Mouse (Mus musculus): Measurements from ENCODE around the gene Sec63. TPM values are rescaled to one million over a fixed set of nuclear protein-coding genes. Genes with fewer than 3 reads are reported as not detected.

Gene Sec63
- polyA plus RNA-seq, 1 experiment from 2014 or later: 26.4 TPM

DNA sequence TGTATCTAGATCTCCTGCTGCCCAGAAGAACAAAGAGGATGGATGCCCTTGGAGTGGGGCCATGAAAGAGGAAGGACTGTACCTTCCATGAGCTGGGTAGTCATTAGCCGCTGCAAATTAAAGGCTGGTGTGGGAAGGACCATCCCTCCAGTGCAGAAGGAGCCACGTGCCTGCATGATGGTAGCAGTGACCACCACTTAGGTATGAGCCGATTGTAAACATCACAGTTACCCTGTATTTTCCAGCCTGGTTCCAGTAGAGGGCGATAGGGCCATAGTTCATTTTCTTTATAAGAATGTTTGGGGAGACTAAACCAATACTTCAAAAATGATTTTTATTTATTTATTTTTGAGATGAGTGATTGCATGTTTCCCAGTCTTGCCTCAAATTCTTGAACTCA, 71.4 kb downstream of the Sec63 start:
- peak; percentile 55; the same call in 1 of the 2 replicates for ATAC-seq
- H3K27ac ChIP-seq: 0 out of 2 replicates have a peak overlapping the region, but pooled peaks have one; percentile 68
- WGBS: 33% methylated on average over 4 of the region's 4 CpGs
- H3K9ac ChIP-seq (replicated peaks): no peak overlapping the region
- peaks cover 53% of the 10 kb centered on the region for H3K36me3 ChIP-seq
- no peak overlapping the region for H3K4me2 ChIP-seq (replicated peaks)
- H3K4me3 ChIP-seq (replicated peaks): no peak overlapping the region
- H3K9me3 ChIP-seq: no peaks in the 10 kb centered on the region
- peaks cover 43% of the 10 kb centered on the region for H3K4me1 ChIP-seq (replicated peaks)
- H3K27me3 ChIP-seq: no peaks in the 10 kb centered on the region

DNA sequence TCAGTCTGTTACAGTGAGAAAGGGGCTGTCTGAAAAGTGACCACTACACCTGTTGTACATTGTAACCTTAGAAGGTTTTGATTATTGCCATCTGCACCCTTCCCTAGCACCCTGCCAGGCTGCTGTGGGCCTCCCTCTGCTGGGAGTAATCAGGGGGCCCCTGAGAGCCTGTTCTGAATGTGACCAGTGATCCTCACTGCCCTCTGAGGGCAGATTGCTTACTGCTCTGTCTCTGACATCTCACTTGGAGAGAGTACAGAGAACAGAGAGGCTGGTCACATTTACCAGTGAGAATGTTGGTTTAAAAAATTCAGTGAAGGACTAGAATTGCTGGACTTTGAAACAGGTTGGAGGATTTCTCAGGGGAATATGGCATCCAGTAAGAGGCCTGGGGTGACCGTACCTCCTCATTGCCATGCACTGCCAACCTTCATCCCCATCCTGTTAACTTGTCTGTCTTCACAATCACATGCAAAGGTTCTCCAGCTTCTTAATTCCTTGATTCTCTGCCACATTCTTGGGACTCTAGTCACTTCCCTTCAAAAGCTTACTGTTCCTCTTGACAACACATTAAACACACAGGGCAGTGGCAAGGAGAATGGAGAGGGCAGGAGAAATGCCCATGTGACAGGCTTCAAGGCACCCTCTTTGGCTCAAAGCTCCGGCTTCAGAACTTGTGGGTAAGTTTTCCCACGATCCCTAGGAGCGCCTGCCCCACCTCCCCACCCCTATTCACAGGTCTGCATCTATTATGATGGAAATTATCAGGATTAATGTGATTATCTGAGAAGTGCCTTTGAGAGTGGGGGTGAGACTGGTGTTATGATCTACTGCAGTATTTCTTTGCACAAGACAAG, 72.8 kb downstream of the Sec63 start:
- peak; percentile 85 for ATAC-seq
- peaks cover 43% of the 10 kb centered on the region for H3K4me1 ChIP-seq (replicated peaks)
- H3K9me3 ChIP-seq: no peaks in the 10 kb centered on the region
- H3K27me3 ChIP-seq: no peaks in the 10 kb centered on the region
- no peak overlapping the region for H3K4me3 ChIP-seq (replicated peaks)
- WGBS: 10% methylated on average over 4 of the region's 4 CpGs
- H3K27ac ChIP-seq: peak overlapping the region; percentile 82
- 0 out of 2 replicates have a peak overlapping the region, but pooled peaks have one; percentile 36 for H3K9ac ChIP-seq (replicated peaks)
- peaks cover 52% of the 10 kb centered on the region for H3K36me3 ChIP-seq
- no peak overlapping the region for H3K4me2 ChIP-seq (replicated peaks)

DNA sequence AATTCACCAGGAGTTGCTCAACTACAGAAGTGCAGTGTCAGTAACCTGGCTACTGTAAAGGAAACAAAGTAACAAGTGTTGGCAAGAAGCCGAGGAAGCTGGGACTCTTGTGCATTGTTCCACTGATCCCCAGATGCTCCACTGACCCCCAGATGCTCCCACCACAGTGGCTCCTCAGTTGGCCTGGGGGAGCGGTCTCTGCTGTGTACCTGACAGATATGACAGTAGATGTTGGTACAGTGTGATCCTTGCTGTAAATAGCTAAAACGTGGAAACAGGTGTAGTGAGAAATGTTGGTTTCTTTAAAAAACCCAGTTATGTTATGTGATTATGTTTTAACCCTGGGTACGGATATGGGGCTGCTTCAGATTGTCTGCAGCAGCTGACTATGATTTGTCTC, 76.8 kb downstream of the Sec63 start:
- H3K27ac ChIP-seq: no peak overlapping the region
- H3K9me3 ChIP-seq: 0 out of 2 replicates have a peak, but pooled peaks cover 3% of the 10 kb centered on the region
- H3K4me3 ChIP-seq (replicated peaks): no peak overlapping the region
- 92% methylated on average over 4 of the region's 4 CpGs for WGBS
- no peak overlapping the region for H3K9ac ChIP-seq (replicated peaks)
- no peak overlapping the region for H3K4me2 ChIP-seq (replicated peaks)
- H3K27me3 ChIP-seq: no peaks in the 10 kb centered on the region
- peaks cover 25% of the 10 kb centered on the region for H3K4me1 ChIP-seq (replicated peaks)
- H3K36me3 ChIP-seq: peaks cover 38% of the 10 kb centered on the region
- no peak for ATAC-seq

DNA sequence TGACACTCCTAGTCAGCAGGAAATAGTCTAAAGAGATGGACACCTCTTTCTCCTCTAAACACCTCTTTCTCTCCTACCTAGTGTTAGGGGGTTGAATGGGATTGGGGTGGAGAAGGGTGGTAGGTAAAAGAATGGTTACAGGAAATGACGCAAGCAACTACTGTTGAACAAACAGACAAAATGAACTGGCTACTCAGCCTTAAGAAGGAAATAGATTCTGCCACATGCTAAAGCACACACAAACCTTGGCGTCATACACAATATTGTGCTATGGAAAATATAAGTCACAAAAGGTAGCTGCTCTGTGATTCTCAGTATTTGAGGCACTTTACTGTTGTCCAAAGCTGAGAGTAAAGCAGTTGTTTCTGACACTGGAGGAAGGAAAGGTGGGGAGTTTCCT, 77.4 kb downstream of the Sec63 start:
- H3K4me3 ChIP-seq (replicated peaks): no peak overlapping the region
- H3K27ac ChIP-seq: no peak overlapping the region
- H3K4me2 ChIP-seq (replicated peaks): no peak overlapping the region
- H3K36me3 ChIP-seq: peaks cover 36% of the 10 kb centered on the region
- no peak for ATAC-seq
- WGBS: 95% methylated on average over 2 of the region's 2 CpGs
- H3K4me1 ChIP-seq (replicated peaks): peaks cover 18% of the 10 kb centered on the region
- H3K27me3 ChIP-seq: no peaks in the 10 kb centered on the region
- no peak overlapping the region for H3K9ac ChIP-seq (replicated peaks)
- 0 out of 2 replicates have a peak, but pooled peaks cover 3% of the 10 kb centered on the region for H3K9me3 ChIP-seq

DNA sequence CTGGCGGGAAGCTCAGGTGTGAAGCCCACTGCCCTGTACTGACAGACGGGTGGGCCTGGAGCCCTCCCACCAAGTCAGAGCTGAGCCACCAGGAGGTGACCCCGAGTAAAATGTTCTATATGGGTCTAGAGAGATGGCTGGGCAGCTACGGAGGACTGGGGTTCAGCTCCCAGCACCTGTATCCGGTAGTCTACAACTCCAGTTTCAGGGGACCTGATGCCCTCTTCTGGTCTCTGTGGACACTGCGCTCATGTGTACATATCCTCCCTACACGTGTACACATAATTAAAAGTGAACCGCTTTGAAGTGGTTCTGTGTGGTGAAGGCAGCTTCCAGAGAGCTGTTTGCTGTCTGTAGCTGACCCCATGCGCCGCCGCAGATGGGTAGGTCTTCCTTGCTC, 78.7 kb downstream of the Sec63 start:
- no peak for ATAC-seq
- H3K27ac ChIP-seq: no peak overlapping the region
- H3K36me3 ChIP-seq: peaks cover 43% of the 10 kb centered on the region
- 0 out of 2 replicates have a peak, but pooled peaks cover 3% of the 10 kb centered on the region for H3K9me3 ChIP-seq
- 95% methylated on average over 11 of the region's 11 CpGs for WGBS
- H3K4me3 ChIP-seq (replicated peaks): no peak overlapping the region
- no peaks in the 10 kb centered on the region for H3K27me3 ChIP-seq
- H3K9ac ChIP-seq (replicated peaks): no peak overlapping the region
- H3K4me2 ChIP-seq (replicated peaks): no peak overlapping the region
- peaks cover 5% of the 10 kb centered on the region for H3K4me1 ChIP-seq (replicated peaks)

DNA sequence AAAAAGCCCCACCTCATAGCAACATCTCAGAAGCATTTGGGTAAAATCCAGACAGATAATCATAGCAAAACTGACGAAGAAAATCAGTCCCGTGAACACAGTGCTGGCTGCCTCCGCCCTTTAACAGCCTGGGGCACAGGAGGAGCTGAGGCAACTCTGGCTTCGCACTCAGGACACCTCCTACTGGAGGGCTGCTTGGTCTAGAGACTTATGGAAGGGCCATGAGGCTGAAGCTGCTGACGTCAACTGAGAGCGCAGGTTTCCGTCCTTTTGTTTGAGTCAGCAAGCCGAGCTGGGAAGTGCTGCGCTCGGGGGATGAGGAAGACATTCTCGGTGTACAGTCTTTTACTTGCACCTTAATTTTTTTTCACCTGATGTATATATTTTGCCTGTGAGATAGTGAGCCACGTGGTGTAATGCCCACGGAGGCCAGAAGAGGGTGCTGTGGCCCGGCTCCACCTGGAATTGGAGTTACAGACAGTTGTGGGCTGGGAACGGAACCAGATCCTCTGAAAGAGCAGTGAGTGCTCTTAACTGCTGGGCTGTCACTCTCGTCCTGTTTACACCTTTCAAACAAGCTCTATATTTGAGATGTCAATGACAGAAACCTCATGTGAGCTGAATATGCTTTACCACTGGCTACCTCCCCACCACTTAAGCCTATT, 80.4 kb downstream of the Sec63 start:
- Histone ChIP-seq H3K9me3 (0 out of 2 replicates have a peak, but pooled peaks cover 3% of the 10 kb centered on the region), H3K4me1 (replicated peaks) (no peaks in the 10 kb centered on the region), H3K27ac (no peak overlapping the region), H3K4me3 (replicated peaks) (no peak overlapping the region), H3K27me3 (no peaks in the 10 kb centered on the region), H3K9ac (replicated peaks) (no peak overlapping the region), H3K36me3 (peaks cover 36% of the 10 kb centered on the region), H3K4me2 (replicated peaks) (no peak overlapping the region)
- 57% methylated on average over 16 of the region's 16 CpGs for WGBS
- peak; percentile 28; the same call in 1 of the 2 replicates for ATAC-seq

DNA sequence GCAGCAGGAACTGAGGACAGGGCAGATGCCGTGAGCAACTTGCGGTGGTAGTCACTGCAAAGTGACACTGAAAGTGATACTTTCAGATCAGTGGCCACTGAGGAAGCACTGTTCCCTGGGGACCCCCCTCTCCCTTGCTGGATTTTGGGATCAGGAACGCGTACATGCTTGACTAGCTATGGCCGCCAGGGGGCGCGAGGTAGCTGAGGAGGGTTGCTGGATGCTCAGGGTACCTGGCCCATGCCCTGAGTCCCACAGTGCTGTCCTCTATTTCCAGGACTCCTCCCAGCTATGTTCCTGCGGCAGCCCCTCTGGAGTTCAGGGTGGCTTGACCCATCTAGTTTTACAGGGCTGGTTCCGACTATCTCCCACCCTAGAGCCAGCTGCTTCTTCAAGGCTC, 81.1 kb downstream of the Sec63 start:
- ATAC-seq: peak; percentile 68; the same call in 1 of the 2 replicates
- Histone ChIP-seq H3K9ac (replicated peaks) (no peak overlapping the region), H3K4me1 (replicated peaks) (no peaks in the 10 kb centered on the region), H3K9me3 (0 out of 2 replicates have a peak, but pooled peaks cover 3% of the 10 kb centered on the region), H3K4me3 (replicated peaks) (no peak overlapping the region), H3K36me3 (peaks cover 29% of the 10 kb centered on the region), H3K27me3 (no peaks in the 10 kb centered on the region), H3K27ac (no peak overlapping the region), H3K4me2 (replicated peaks) (no peak overlapping the region)
- 18% methylated on average over 9 of the region's 9 CpGs for WGBS

DNA sequence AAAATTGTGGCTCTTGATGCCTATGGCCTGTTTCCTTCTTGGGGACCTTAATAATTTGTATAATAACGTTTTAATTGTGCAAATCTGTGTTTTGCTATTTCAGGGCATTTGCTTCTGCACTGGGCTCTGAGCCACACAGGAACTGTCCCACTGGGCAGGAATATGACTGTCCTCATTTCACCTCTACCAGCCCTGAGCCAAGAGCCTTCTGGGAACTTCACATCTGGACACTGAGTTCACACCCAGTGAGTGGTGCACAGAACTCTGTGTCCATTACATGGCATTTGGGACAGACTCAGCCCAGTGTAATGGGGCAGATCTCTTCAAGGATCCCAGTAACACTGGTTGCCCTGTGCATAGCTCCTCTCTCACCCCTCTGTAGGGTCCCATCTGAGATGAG, 82.1 kb downstream of the Sec63 start:
- Histone ChIP-seq H3K36me3 (peaks cover 23% of the 10 kb centered on the region), H3K4me2 (replicated peaks) (no peak overlapping the region), H3K27me3 (no peaks in the 10 kb centered on the region), H3K9ac (replicated peaks) (no peak overlapping the region), H3K4me3 (replicated peaks) (no peak overlapping the region), H3K27ac (no peak overlapping the region), H3K9me3 (0 out of 2 replicates have a peak, but pooled peaks cover 3% of the 10 kb centered on the region), H3K4me1 (replicated peaks) (no peaks in the 10 kb centered on the region)
- ATAC-seq: no peak
- 91% methylated on average over 1 of the region's 1 CpGs for WGBS

DNA sequence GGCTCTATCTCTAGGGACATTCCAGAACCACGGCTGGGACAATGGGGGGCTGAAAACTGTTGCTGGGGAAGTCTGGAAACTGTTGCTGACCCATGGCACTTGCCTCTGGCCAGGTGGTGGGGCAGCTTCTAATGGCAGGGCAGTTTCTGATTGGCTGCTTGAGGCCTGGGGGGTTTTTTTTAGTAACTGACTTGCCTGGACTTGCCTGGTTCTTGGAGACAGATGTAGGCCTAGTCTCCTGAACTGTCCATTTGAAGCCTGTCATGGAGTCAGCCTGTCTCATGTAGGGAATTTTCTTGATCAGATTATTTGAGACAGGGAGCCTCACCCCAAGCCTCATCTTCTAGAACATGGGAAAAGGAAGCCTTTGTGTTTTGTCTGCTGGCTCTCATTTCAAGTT, 84.2 kb downstream of the Sec63 start:
- Histone ChIP-seq H3K4me2 (replicated peaks) (no peak overlapping the region), H3K27me3 (no peaks in the 10 kb centered on the region), H3K27ac (no peak overlapping the region), H3K36me3 (peaks cover 11% of the 10 kb centered on the region; the same call in 1 of the 2 replicates), H3K9ac (replicated peaks) (no peak overlapping the region), H3K9me3 (no peaks in the 10 kb centered on the region), H3K4me3 (replicated peaks) (no peak overlapping the region), H3K4me1 (replicated peaks) (no peaks in the 10 kb centered on the region)
- ATAC-seq: no peak
- 58% methylated on average over 1 of the region's 1 CpGs for WGBS

DNA sequence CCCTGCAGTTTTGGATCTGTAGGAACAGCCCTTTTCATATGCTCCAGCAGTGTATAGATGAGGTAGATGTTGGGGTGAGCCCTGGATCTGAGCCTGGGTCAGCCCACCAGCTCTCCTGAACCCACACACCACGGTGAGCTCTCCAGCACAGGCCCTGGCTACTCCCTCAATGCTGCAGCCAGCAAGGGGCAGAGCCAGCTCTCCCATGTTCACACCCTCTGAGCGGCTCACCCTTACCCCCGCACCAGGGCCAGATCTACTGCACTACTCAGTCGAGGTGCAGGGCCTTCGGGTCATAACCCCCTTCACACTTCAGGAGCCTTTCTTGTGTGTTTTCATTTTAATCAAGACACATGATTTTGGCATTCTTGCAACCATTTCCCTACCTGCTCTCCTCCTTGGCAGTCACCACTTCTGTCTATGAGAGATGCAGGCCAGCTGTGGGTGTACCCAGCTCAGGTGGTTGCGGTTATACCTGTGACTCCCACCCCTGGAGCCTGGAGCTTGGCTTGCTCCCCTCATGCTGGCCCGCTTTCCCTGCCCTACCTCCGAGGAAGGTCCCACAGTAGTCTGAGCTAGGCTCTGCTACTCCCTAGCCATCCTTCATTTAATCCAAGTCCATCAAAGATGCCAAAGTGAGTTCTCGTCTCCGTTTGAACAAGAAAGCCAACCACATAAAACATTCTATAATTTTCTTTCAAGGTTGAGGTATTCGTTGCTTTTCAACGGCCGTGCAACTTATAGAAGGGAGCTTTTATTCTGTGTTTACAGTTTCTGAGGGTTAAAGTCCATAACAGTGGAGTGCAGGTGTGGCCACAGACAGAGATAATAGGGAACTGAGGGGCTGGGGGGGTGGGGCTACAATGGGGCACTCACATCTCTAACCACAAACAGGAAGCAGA, 87.1 kb downstream of the Sec63 start:
- no peaks in the 10 kb centered on the region for H3K27me3 ChIP-seq
- no peak overlapping the region for H3K4me3 ChIP-seq (replicated peaks)
- no peak overlapping the region for H3K4me2 ChIP-seq (replicated peaks)
- H3K27ac ChIP-seq: no peak overlapping the region
- peaks cover 10% of the 10 kb centered on the region; the same call in 1 of the 2 replicates for H3K36me3 ChIP-seq
- no peaks in the 10 kb centered on the region for H3K4me1 ChIP-seq (replicated peaks)
- ATAC-seq: no peak
- H3K9me3 ChIP-seq: no peaks in the 10 kb centered on the region
- no peak overlapping the region for H3K9ac ChIP-seq (replicated peaks)
- WGBS: 94% methylated on average over 13 of the region's 13 CpGs

DNA sequence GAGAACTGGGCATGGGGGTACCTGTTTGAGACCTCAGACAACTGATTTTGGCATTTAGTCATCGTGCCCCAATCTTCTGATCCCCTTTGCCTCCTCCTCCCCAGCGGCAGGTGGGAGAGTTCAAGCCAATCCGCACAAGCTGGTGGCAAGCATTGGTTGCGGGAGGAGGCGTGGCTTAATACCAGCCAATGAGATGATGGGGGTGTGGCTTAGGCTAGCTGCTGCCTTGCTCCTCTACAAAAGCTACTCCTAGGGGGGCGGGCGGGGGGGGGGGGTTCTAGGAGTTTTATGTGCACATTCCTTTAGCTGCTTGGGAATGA, 87.7 kb downstream of the Sec63 start:
- H3K36me3 ChIP-seq: 0 out of 2 replicates have a peak, but pooled peaks cover 5% of the 10 kb centered on the region
- no peaks in the 10 kb centered on the region for H3K27me3 ChIP-seq
- no peaks in the 10 kb centered on the region for H3K9me3 ChIP-seq
- 92% methylated on average over 7 of the region's 7 CpGs for WGBS
- no peak overlapping the region for H3K9ac ChIP-seq (replicated peaks)
- no peak overlapping the region for H3K27ac ChIP-seq
- H3K4me2 ChIP-seq (replicated peaks): no peak overlapping the region
- H3K4me1 ChIP-seq (replicated peaks): no peaks in the 10 kb centered on the region
- no peak overlapping the region for H3K4me3 ChIP-seq (replicated peaks)
- no peak for ATAC-seq
